Mouse (Mus musculus): ENCODE results near the gene Rcbtb2.

- TF ChIP-seq CTCF (IDR thresholded peaks at IDR 0.05; ENCODE audit: control insufficient read depth, insufficient read depth, insufficient replicate concordance, low read depth, low read length) (no peak), POLR2A (IDR thresholded peaks at IDR 0.05; ENCODE audit: control insufficient read depth, low read depth, low read length) (no peak)
Measured at GRCm38 (mm10) chr14:73122923-73123278, at the start of gene Rcbtb2.

Data from testis, adult 2 months (tissue).